Mouse (Mus musculus): ENCODE results near the gene Tnfrsf14.

Gene Tnfrsf14

DNA sequence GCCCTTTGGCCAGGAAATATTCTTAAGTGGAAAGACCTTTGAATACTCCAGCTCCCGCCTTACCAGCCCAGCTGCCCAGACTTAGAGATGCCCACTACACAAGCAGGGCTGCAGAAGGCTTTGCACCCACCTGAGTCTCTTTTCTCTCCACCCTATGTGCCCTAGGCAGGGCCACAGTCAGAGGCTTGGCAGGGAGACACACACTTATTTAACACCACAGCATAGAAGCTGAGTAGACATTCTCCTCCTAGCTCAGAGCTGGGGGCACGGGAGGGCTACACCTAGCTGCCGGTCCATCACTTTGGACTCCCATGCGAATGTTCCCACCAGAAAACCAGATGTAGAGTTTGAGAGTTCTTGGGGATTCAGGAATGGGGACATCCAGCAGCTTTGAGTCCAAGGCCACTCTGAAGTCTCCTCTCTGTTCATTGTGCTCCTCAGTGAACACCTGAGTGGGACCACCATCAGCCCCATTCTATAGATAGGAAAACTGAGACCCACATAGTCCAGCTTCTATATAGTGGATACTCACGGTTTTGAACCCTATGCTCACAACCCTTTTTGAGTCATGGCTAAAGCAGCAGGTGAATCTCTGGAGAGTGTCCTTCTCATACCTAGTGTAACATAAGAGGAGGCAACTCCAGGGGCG is 20.7 kb upstream of the Tnfrsf14 start:
- no peak for DNase-seq (ENCODE audit: low read depth)

DNA sequence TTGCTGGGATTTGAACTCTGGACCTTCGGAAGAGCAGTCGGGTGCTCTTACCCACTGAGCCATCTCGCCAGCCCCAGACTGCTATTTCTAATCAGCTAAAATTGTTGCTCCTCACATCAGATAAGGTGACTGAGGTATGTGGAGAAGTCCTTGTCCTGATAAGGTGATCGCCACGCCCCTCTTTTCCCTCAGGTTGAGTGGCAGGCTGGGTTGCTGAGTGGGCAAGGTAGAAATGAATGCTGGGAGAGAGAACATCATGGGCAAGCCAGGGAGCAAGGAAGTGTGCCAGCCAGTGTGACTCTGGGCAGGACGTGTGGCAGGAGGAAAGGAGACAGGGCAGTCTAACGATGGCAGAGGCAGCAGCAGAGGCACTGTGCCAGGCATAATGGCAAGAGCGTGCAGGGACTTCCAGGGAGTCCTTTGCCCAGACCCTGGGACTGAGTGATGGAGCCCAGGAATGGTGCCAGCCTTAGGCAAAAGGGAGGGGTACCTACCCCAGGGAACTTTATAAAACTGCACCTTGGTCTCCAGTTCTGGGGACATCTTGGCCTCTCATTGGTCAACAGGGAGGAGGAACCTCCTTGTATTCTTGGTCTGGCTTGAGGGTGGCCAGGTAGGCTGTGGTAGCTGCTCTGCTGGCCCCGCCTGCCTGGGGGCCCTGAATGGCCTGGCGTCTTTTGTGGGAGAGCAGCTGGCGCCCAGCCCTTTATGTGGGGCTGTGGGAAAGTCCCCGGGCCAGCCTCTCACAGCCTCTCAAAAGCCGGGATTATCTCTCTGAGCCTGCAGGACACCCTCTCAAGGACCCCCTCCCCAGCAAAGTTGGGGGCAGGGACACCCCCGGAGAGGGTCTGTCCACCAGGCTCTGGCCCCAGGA is 19.9 kb upstream of the Tnfrsf14 start:
- no peak for DNase-seq (ENCODE audit: low read depth)

- DNase-seq (ENCODE audit: low read depth), result no peak
Measured at GRCm38 (mm10) chr4:154946319-154946718, 18.0 kb upstream of the Tnfrsf14 start.

DNA sequence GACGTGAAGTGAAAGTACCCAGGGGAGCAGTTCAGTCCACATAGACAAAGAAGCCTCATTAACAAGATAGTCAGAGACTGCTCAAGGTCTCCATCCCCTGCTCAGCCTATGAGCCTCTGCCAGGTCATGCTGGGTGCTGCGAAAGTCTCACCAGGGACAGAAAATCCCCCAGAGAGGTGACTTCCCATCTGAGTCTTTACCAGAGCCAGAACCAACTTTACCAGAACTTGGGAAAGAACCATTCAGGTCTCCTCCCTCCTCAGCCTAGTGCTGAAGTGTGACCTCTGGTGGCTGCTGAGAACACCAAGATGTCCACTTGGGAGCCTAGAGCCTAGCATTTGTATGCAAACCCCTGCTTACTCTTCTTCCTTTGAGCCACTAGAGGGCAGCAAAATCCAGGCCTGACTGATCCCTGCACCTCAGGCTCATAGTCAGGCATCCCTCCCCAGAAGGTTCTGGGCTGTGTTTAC is 15.8 kb upstream of the Tnfrsf14 start:
- DNase-seq (ENCODE audit: low read depth), result peak; percentile 70

- no peak for DNase-seq (ENCODE audit: low read depth)
Measured at GRCm38 (mm10) chr4:154943323-154944039, 15.1 kb upstream of the Tnfrsf14 start.

DNA sequence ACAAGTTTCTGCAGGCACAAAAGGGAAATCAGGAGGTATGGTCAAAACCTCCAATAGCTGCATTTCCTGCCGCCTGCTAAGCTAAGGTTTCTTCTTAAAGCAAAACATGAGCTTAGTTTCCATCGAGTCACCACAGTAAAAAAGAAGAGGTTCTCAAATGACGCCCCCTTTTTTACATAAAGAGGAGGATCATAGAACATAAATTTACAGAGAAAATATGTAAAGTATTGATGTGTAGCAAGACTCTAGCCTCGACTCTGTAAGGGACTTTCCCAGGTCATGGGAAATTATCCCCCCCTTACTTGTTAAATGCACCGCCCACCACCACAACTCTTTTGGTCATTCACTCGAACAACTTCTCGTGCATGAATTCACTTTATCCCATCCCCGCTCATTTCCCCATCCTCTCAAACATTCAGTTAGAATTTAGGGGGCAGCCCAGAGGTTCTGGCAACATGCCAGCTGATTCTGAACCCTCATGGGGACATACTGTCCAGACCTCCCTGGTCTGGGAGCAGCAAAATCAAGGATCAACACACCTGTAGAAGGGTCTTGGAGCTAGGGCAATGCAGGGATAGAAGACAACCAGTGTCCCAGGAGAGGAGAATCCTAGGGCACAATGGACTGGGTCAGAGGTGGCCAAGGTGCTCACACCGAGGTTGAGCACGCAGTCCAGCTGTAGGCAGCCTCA is 14.4 kb upstream of the Tnfrsf14 start:
- DNase-seq (ENCODE audit: low read depth), result no peak

- no peak for DNase-seq (ENCODE audit: low read depth)
Measured at GRCm38 (mm10) chr4:154941831-154942230, 13.5 kb upstream of the Tnfrsf14 start.

DNA sequence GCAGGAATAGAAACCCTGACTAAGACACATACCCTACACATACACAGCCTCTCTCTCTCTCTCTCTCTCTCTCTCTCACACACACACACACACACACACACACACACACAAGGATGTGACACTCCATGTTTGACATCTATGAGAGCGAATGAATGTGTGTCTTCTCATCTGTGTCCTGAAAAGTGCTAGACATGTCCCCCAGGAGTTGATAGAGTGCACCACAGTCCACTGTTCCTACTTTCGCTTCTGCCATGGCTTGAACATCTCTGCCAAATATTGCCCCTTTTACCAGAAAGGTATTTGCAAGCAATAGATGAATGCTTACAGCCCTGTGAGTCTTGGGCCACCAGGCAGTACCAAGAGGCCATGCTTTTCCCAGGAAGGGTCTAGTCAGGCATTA is 11.8 kb upstream of the Tnfrsf14 start:
- DNase-seq (ENCODE audit: low read depth), result no peak

GRCm38 (mm10) chr4:154937746-154938145 is 9.4 kb upstream of the Tnfrsf14 start:
- DNase-seq (ENCODE audit: low read depth), result no peak

- no peak for DNase-seq (ENCODE audit: low read depth)
Measured at GRCm38 (mm10) chr4:154936542-154937255, 8.3 kb upstream of the Tnfrsf14 start.

DNA sequence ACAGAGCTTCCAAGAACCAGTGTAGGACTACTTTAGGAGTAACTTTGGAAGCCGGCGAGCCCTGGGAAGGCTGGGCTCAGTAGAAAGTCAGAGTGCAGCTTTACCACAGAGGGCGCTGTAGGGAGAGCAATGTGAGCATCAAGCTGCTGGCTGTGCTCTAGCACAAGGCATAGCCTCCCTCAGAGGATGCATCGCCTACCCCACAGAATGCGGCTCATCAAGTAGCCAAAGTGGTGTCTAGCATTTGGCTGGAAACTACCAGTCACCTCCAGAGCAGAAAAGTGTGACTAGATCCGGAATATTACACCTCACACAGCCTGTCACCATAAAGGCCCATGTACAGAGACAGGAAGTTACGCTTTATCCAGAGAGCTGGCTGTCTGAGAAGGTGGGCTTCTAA is 7.4 kb upstream of the Tnfrsf14 start:
- no peak for DNase-seq (ENCODE audit: low read depth)

DNA sequence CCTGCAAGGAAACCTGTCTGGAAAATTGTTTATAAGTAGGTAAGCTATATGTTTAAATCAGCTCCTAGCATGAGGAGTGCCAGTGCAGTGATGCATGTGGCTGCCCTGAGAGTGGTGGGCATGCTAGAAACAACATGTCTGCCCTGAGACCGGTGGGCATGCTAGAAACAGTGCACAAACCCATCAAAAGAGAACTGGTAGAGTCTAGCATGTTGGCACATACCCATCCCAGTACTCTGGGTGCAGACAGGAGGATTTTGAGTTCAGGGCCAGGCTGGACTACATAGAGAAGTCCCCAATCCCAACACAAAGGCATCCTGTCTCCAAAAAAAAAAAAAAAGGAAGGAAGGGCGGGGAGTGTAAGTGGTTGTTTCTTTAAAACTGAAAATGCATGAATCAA is 6.4 kb upstream of the Tnfrsf14 start:
- DNase-seq (ENCODE audit: low read depth), result no peak

DNA sequence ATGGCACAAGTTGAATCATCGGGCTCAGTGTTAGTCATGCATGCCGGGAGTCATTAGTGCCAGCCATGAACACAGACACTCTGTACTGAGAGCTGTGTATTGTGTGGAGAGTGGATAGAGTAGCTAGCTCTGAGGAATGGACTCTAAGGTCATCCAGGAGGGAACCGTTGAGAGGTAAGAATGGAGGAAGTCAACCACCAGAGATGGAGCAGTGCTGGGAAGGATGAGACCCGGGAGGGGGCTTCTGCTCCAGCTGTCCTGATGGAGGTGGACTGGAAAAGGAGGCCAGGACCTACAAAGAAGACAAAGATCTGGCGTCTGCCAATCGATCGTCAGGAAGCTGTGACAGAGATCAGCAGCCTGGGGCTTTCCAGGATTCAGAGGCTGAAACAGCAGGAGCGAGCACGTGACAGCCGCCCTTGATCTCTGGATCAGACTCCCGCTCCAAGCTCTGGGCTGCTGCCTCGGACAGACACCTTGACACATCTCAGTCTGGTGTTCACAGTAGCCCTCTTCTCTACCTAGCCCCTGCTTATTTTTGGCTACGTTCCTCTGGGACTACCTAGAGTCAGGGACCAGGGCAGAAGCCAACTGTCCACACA is 5.0 kb upstream of the Tnfrsf14 start:
- DNase-seq (ENCODE audit: low read depth), result no peak

DNA sequence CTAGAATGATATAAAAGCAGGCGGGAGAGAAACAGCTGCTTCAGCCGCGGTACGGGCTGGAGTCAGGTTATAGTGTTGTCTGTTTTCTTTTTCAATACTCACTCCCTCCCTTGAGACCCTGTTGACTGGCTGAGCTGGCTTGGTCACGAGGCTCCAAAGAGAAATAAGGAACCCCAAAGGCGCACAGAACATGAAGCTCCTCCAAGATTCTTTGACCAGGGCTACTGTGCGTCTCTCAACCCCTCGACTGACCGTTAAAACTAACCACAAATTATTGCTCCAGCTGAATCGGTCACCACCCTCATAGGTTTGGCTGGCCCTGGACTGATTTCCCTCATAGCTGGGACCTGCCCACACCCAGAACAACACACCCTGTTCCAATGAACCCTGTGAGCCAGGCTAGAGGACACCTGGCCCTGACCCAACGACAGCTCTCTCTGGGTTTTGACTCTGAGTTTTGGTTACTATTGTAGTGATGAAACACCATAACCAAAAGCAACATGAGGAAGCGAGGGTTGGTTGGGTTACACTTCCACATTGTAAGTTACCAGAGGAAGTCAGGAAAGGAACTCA is 811 bp upstream of the Tnfrsf14 start:
- DNase-seq (ENCODE audit: low read depth), result no peak

GRCm38 (mm10) chr4:154927899-154928337 is 445 bp downstream of the Tnfrsf14 start:
- peak; percentile 30 for DNase-seq (ENCODE audit: low read depth)

DNA sequence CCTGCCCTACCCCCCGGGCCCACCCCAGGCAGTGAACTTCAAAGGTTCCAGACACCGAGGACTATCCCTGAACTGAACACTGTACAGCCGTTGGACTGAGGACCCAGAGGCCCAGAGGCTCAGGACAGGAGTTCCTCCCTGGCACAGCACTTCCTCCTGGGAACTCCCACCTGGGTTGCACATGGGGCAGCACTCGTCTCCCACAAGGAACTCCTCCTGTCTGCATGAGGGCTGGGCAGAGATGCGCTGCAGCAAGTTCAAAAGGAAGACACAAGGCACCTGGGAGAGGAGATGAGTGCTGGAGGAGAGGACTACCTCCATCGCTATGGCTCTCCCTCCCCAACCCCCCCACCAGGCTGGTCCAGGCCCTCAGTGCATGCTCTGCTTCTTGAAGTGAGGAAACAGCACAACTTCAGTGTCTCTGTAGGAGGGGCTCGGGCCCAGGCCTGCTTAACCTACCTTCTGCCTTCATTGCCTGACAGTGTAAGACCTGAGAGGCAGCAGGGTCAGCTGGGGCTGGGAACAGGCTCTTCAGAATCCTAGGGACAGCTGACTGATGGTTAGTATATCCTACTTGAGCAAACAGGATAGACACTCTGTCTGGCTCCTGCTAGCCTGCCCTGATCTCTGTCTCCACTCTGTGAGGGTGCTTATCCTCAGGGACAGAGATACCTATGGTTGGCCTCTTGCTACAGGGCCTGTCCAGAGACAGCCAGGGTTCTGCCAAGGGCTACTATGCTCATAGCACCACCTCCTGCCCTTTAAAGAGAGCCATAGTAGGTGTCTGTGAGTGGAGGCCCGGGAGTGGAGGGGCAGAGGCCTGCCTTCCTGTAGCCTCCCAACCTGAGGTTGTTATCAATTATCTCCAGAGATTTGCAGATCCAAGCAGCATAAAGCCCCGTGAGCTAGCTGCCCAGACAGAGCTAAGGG is 1.1 kb downstream of the Tnfrsf14 start:
- DNase-seq (ENCODE audit: low read depth), result no peak

DNA sequence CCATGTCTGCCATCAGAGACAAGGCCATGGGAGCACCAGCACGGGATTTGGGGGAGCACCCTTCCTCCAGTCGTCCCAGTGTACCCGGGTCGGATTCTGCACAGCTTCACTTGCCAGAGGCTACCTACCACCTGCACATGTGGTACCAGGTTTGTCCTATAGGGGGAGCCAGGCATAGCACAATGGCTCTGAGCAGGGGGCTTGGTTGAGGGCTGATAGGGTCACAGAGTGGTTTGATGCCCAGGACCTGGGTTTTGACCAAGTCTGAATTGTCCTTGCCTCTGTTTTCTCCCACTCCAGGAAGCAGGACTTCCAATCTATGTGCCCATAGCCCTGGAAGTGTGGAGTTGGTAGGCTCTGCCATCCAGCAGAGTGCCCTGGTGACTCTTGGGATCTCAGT is 3.0 kb downstream of the Tnfrsf14 start:
- DNase-seq (ENCODE audit: low read depth), result no peak

DNA sequence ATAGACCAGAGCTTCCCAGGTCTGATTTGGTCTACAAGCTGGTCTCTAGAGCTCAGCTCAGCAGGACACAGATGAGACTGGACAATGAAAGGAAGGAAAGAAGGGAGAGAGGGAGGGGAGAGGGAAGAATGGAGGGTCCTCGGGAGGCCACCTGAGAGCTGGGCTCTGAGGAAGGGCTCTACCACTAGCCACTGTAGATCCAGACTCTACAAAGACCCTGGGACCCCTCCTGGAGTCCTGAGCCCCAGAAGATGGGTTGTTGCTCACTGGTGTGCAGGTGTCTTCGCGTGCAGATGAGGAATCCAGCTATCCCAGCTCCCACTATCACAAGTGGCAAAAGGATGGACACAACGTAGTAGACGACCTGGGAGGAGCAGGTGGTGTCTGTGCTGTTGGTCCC is 5.4 kb downstream of the Tnfrsf14 start:
- DNase-seq (ENCODE audit: low read depth), result no peak

- no peak for DNase-seq (ENCODE audit: low read depth)
Measured at GRCm38 (mm10) chr4:154922291-154922690, 6.1 kb downstream of the Tnfrsf14 start.

GRCm38 (mm10) chr4:154916662-154917061 is 11.7 kb downstream of the Tnfrsf14 start:
- no peak for DNase-seq (ENCODE audit: low read depth)
